Mouse (Mus musculus) embryonic facial prominence, embryonic 11.5 days (tissue): ENCODE data around the gene Zbtb8os. TPM values are rescaled to one million over a fixed set of nuclear protein-coding genes. Genes with fewer than 3 reads are reported as not detected.
A peak's percentile ranks its signal among the peaks of the same experiment; 100 is the strongest.

ENCODE experiments used
- ATAC-seq: fragments of 200-750 bp; cut with Nextera tagmentation; replicated peaks from 2 replicates; pipeline ENCODE4 v1.8.0; 2017; ENCODE audit warnings: low read depth; ENCODE audit not compliant: insufficient number of reproducible peaks, low FRiP score, low TSS enrichment
- DNase-seq: peaks from one replicate; pipeline ENCODE4 v3.0.0-alpha.2; 2015; ENCODE audit warnings: low spot score
- H3K27ac ChIP-seq: fragments of 300-500 bp; sonication (generic); replicated peaks from 2 replicates; pipeline ENCODE4 v1.5.1; 2014; ENCODE audit warnings: mild to moderate bottlenecking, low read depth, low read length, control low read depth
- H3K27me3 ChIP-seq: fragments of 300-500 bp; sonication (generic); 2 replicates; pipeline ENCODE4 v1.6.1; 2014; ENCODE audit warnings: mild to moderate bottlenecking, low read length, moderate library complexity, mixed read lengths; ENCODE audit not compliant: control insufficient read depth, insufficient read depth
- H3K36me3 ChIP-seq: fragments of 300-500 bp; sonication (generic); replicated peaks from 2 replicates; pipeline ENCODE4 v1.6.1; 2014; ENCODE audit warnings: low read depth, mild to moderate bottlenecking, low read length, moderate library complexity, mixed read lengths; ENCODE audit not compliant: control insufficient read depth, insufficient read depth
- H3K4me1 ChIP-seq: fragments of 300-500 bp; sonication (generic); 2 replicates; pipeline ENCODE4 v1.6.1; 2014; ENCODE audit warnings: low read length, mixed read lengths; ENCODE audit not compliant: control insufficient read depth, insufficient read depth
- H3K4me2 ChIP-seq: fragments of 300-500 bp; sonication (generic); 2 replicates; pipeline ENCODE4 v1.6.1; 2014; ENCODE audit warnings: low read depth, mild to moderate bottlenecking, control low read depth, low read length, moderate library complexity
- H3K4me3 ChIP-seq: fragments of 300-500 bp; sonication (generic); 2 replicates; pipeline ENCODE4 v1.5.1; 2014; ENCODE audit warnings: low read depth, low read length, control low read depth
- H3K9ac ChIP-seq: fragments of 300-500 bp; sonication (generic); replicated peaks from 2 replicates; pipeline ENCODE4 v1.6.1; 2014; ENCODE audit warnings: mild to moderate bottlenecking, control low read depth, low read length
- H3K9me3 ChIP-seq: fragments of 300-500 bp; sonication (generic); replicated peaks from 2 replicates; pipeline ENCODE4 v1.6.1; 2016; ENCODE audit warnings: mild to moderate bottlenecking, low read length, inconsistent platforms, mixed read lengths; ENCODE audit not compliant: control insufficient read depth
- WGBS: fragments of 180-500 bp; shearing (Covaris S2); extraction: QIAGEN DNeasy Blood & Tissue Kit; methylation state at CpG from one replicate; pipeline ENCODE4 v1.1.7; 2014; 5-methylcytosine and 5-hydroxymethylcytosine counted together
- polyA plus RNA-seq: library from polyadenylated mRNA; unstranded; fragments of >200 nt; fragmentation: Nextera tagmentation; extraction: Ambion mirVana; gene quantifications from 2 replicates; pipeline ENCODE4 v1.2.1, GENCODE M21; 2014

Zbtb8os gene
- polyA plus RNA-seq, 1 experiment from 2014 or later, result 53.6 TPM

DNA sequence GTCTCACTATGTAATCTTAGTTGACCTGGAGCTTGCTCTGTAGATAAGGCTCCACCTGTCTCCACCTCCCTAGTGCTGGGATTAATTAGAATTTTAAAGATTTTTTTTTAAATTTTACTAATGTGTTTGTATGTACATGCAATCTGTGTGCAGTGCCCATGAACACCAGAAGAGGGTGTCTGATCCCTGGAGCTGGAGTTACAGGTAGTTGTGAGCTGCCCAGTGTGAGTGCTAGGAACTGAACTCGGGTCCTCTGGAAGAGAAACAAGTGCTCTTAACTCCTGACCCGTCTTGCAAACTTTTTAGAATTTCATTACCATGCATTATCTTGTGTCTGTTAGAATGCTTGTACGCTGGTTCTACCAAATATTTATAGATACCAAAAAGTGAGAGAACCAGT lies 35.9 kb downstream of the Zbtb8os start:
- no peak overlapping the region for H3K9ac ChIP-seq
- no peak overlapping the region for H3K27ac ChIP-seq
- no peaks in the 10 kb centered on the region for H3K4me1 ChIP-seq
- H3K36me3 ChIP-seq, result no peaks in the 10 kb centered on the region
- no peak overlapping the region for H3K4me3 ChIP-seq
- H3K27me3 ChIP-seq, result no peaks in the 10 kb centered on the region; the same call in 1 of the 2 replicates
- WGBS, result 91% methylated on average over 3 of the region's 3 CpGs
- H3K4me2 ChIP-seq, result no peak overlapping the region
- no peak for DNase-seq
- no peaks in the 10 kb centered on the region for H3K9me3 ChIP-seq
- ATAC-seq, result no peak

DNA sequence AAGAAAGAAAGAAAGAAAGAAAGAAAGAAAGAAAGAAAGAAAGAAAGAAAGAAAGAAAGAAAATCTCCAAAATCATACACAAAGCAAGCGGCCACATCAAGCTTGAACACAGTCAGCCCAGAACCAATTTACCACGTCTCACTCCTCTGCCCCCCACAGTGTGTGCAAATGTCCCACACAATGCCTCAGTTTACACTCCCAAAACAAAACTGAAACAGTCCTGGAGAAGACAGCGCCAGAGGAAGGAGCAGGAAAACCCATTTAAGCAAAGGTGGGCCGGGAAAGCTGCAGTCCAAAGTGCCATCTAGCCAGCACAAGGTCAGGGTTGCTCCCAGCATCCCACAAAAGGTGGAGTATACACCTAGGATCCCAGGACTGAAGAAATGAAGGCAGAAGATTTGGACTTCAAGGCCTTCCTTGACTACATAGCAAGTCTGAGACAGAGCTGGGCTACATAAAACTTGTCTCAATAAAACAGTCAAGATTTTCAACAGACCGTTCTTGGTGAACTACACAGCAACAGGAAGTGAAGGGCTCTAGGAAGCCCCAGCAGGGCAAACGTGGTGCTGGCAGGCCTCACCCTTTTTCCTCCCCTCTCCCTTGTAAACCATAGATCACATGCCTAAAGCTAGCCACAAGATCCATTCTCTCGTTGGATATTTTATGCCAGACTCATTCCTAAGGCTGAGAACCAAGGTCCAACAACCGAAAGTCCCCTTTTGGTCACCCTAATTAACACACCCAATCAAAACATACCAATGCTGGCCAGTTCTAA lies 37.9 kb downstream of the Zbtb8os start:
- DNase-seq (no peak), ATAC-seq (no peak)
- no peaks in the 10 kb centered on the region for H3K4me1 ChIP-seq
- no peak overlapping the region for H3K4me3 ChIP-seq
- no peak overlapping the region for H3K9ac ChIP-seq
- peaks cover 6% of the 10 kb centered on the region; the same call in 1 of the 2 replicates for H3K27me3 ChIP-seq
- H3K27ac ChIP-seq, result no peak overlapping the region
- no peaks in the 10 kb centered on the region for H3K36me3 ChIP-seq
- 48% methylated on average over 8 of the region's 8 CpGs for WGBS
- no peak overlapping the region for H3K4me2 ChIP-seq
- no peaks in the 10 kb centered on the region for H3K9me3 ChIP-seq

DNA sequence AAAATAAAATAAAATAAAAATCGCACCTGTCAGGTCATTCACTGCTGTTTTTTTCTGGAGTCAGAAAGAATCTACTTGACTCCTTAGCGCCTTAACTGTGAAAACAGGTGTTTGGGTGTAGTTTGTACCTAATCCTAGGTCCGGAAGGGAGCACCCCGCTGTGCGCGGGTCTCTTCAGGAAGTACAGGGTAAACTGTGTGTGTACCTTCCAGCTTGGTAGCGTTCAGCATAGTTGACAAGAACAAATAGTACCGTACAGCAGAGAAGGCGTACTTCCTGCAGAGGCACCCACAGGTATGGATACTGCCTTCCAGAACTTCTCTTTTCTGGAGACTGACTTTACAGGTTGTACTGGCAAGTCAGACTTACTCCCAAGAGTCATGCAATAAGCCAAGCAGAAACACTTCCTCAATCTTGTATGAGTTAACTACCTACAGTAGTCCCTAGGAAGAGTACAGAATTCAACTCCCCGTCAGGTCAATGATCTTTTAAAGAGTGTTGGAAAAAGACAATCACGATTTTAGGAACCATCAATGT lies 38.8 kb downstream of the Zbtb8os start:
- Histone ChIP-seq H3K4me3 (no peak overlapping the region), H3K4me1 (no peaks in the 10 kb centered on the region), H3K9ac (no peak overlapping the region), H3K36me3 (no peaks in the 10 kb centered on the region), H3K27ac (no peak overlapping the region), H3K4me2 (no peak overlapping the region), H3K9me3 (no peaks in the 10 kb centered on the region), H3K27me3 (peaks cover 10% of the 10 kb centered on the region)
- 39% methylated on average over 11 of the region's 11 CpGs for WGBS
- no peak for ATAC-seq
- no peak for DNase-seq

DNA sequence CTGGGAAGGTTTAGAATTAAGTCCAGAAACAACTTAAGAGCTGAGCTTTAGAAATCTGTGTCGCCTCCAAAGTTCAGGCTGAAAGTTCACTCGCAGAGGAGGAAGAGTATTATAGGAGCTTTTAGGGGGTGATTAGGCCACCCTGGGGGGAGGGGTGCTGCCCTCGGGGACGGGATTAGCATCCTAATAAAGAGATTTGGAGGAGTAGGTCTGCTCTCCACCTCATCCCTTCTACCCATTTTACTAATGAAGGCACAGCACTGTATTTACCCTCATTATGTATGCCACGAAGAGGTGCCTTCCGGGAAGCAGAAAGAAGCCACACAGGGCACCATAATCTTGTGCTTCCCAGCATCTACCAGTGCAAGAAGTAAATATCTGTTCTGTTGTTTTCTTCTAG lies 39.5 kb downstream of the Zbtb8os start:
- Histone ChIP-seq H3K4me3 (no peak overlapping the region), H3K4me2 (no peak overlapping the region), H3K27ac (no peak overlapping the region), H3K4me1 (no peaks in the 10 kb centered on the region), H3K9me3 (no peaks in the 10 kb centered on the region), H3K9ac (no peak overlapping the region), H3K27me3 (peaks cover 10% of the 10 kb centered on the region), H3K36me3 (no peaks in the 10 kb centered on the region)
- no peak for DNase-seq
- ATAC-seq, result no peak
- 18% methylated on average over 6 of the region's 6 CpGs for WGBS

DNA sequence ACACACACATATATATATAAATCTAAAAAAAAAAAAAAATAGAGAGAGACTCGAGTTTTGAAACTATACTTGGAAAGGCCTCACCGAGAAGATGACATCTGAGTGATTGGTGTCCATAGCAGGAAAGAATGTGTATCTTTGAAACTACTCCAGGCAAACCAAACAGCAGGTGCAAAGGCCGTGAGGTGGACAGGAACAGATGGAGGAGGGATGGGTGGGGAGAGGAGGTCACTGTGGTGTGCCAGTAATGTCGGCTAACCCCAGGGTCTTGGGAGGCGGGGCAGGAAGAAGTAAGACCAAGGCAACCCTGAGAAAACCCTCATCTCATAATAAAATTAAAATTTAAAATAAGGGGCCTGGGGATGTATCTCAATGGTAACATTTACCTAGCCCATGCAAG lies 40.3 kb downstream of the Zbtb8os start:
- ATAC-seq, result no peak
- no peak overlapping the region for H3K27ac ChIP-seq
- peaks cover 10% of the 10 kb centered on the region for H3K27me3 ChIP-seq
- no peak overlapping the region for H3K4me2 ChIP-seq
- no peaks in the 10 kb centered on the region for H3K4me1 ChIP-seq
- no peak for DNase-seq
- no peak overlapping the region for H3K9ac ChIP-seq
- no peak overlapping the region for H3K4me3 ChIP-seq
- H3K36me3 ChIP-seq, result no peaks in the 10 kb centered on the region
- 72% methylated on average over 5 of the region's 5 CpGs for WGBS
- H3K9me3 ChIP-seq, result no peaks in the 10 kb centered on the region

DNA sequence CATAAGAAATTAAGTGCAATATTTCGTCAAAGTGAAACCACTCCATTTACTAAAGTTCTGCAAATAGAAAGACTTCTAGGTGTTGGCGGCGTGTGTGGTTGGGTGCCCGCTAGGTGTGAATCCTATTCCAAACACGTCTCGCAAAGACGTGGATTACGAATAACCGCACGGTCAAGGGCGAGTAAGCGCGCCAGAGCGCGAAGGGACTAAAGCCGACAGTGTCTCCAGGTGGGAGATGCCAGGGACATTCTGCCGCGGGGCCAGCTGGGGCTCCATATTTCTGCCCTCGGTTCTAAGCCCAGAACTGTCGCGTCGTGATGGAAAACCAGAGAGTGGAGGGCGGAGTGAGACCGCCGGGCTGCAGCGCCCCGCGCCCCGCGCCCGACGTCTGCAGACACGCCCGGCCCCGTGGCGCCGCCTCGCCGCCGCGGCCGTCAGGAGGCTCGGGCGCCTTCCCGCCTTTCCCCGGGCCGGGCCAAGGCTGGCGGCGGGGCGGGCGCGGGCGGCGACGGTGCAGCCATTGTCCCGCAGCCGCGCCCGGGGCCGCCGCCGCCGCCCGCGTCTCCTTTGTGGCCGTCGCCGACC lies 41.6 kb downstream of the Zbtb8os start:
- under 1% methylated on average over 38 of the region's 68 CpGs for whole genome bisulfite sequencing
- H3K9me3 ChIP-seq, result no peaks in the 10 kb centered on the region
- H3K27me3 ChIP-seq, result peaks cover 10% of the 10 kb centered on the region
- no peak; the same call in 1 of the 2 replicates for ATAC-seq
- no peaks in the 10 kb centered on the region for H3K4me1 ChIP-seq
- H3K4me2 ChIP-seq, result peak overlapping the region; percentile 79
- H3K27ac ChIP-seq, result peak overlapping the region; percentile 59
- peak; percentile 54 for DNase-seq
- H3K4me3 ChIP-seq, result peak overlapping the region; percentile 71
- no peaks in the 10 kb centered on the region for H3K36me3 ChIP-seq
- peak overlapping the region; percentile 87 for H3K9ac ChIP-seq

DNA sequence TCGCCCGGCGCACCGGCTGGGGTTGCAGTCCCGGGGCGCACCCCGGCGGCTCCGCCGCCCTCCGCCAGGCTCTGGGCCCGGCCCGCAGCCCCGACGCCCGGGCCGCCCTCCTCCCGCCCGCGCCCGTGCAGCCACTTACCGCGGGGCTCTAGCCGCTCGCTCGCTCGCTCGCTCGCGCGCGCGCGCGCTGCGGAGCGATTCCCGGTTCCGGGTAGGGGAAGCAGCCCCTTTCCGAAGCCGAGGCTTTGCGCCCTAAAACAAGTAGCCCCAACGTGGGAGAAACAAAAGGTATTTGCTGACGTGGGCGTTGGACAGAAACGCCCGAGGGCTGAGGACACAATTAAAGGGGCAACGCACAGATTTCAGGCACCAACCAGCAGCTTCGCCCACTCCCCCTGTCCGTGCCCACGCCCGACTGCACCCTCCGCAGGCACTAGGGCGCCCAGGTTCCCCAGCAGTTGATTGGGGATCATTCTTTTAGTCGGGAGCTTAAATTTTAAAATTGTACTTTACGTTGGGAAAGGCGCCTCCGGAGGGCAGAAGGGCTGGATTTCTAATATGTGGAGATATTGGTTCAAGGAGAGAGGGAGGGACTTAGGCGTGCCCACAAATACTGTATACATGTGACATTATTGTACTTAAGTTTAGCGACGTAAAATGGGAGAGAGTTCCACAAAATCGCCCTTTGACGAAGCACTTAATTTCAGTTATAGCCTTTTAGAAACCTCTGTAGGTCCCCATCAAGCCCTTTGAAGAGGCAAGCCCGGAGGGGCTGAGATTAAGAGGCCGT lies 42.3 kb downstream of the Zbtb8os start, which contains the start of gene Zbtb8a:
Gene Zbtb8a (minus strand): TSS at position 516 of the 790 bp plus-strand sequence.
- H3K4me1 ChIP-seq, result no peaks in the 10 kb centered on the region
- no peaks in the 10 kb centered on the region for H3K9me3 ChIP-seq
- H3K9ac ChIP-seq, result peak within 1 kb of the TSS; percentile 87
- DNase-seq, result peak; percentile 69
- no peak for ATAC-seq
- peak within 1 kb of the TSS; percentile 59 for H3K27ac ChIP-seq
- H3K27me3 ChIP-seq, result peaks cover 10% of the 10 kb centered on the region
- H3K4me3 ChIP-seq, result peak within 1 kb of the TSS; percentile 71
- H3K36me3 ChIP-seq, result no peaks in the 10 kb centered on the region
- H3K4me2 ChIP-seq, result peak within 1 kb of the TSS; percentile 79
- 2% methylated on average over 52 of the region's 65 CpGs for WGBS
